Mouse (Mus musculus) midbrain, embryonic 10.5 days (tissue): Measurements from ENCODE around the gene Trim2. TPM values are rescaled to one million over a fixed set of nuclear protein-coding genes. Genes with fewer than 3 reads are reported as not detected.

Experiments used
- DNase-seq: peaks from one replicate; pipeline ENCODE4 v3.0.0-alpha.2; 2017; ENCODE audit warnings: low spot score
- H3K27ac ChIP-seq: fragments of 300-500 bp; sonication (generic); replicated peaks from 2 replicates; pipeline ENCODE4 v1.5.1; 2016; ENCODE audit warnings: mild to moderate bottlenecking
- H3K27me3 ChIP-seq: fragments of 300-500 bp; sonication (generic); 2 replicates; pipeline ENCODE4 v1.6.1; 2016; ENCODE audit warnings: low read depth, mild to moderate bottlenecking; ENCODE audit not compliant: poor library complexity, severe bottlenecking
- H3K36me3 ChIP-seq: fragments of 300-500 bp; sonication (generic); 2 replicates; pipeline ENCODE4 v1.6.1; 2016; ENCODE audit warnings: mild to moderate bottlenecking, moderate library complexity
- H3K4me1 ChIP-seq: fragments of 300-500 bp; sonication (generic); 2 replicates; pipeline ENCODE4 v1.6.1; 2016
- H3K4me3 ChIP-seq: fragments of 300-500 bp; sonication (generic); 2 replicates; pipeline ENCODE4 v1.5.1; 2016; ENCODE audit warnings: mild to moderate bottlenecking, moderate library complexity
- H3K9me3 ChIP-seq: fragments of 300-500 bp; sonication (generic); replicated peaks from 2 replicates; pipeline ENCODE4 v1.6.1; 2016; ENCODE audit warnings: mild to moderate bottlenecking
- WGBS: fragments of 180-500 bp; shearing (Covaris S2); methylation state at CpG from one replicate; pipeline ENCODE4 v1.1.7; 2016; 5-methylcytosine and 5-hydroxymethylcytosine counted together
- polyA plus RNA-seq: library from polyadenylated mRNA; unstranded; fragments of >200 nt; fragmentation: Nextera tagmentation; extraction: Ambion mirVana; gene quantifications from 2 replicates; pipeline ENCODE4 v1.2.1, GENCODE M21; 2016

The Trim2 gene
- polyA plus RNA-seq, 1 experiment from 2014 or later: 81.7 TPM

- no peak overlapping the region for H3K4me3 ChIP-seq
- H3K27me3 ChIP-seq: no peaks in the 10 kb centered on the region; the same call in 1 of the 2 replicates
- peaks cover 12% of the 10 kb centered on the region for H3K4me1 ChIP-seq
- no peaks in the 10 kb centered on the region for H3K9me3 ChIP-seq
- 86% methylated on average over 6 of the region's 6 CpGs for WGBS
- DNase-seq: no peak
- no peaks in the 10 kb centered on the region for H3K36me3 ChIP-seq
- no peak overlapping the region for H3K27ac ChIP-seq
Measured at GRCm38 (mm10) chr3:84313801-84314541, 7.3 kb upstream of the Trim2 start.

GRCm38 (mm10) chr3:84313003-84313800 is 6.5 kb upstream of the Trim2 start:
- 54% methylated on average over 18 of the region's 18 CpGs for WGBS
- peak; percentile 64 for DNase-seq
- no peaks in the 10 kb centered on the region for H3K9me3 ChIP-seq
- no peaks in the 10 kb centered on the region for H3K36me3 ChIP-seq
- no peak overlapping the region for H3K27ac ChIP-seq
- no peaks in the 10 kb centered on the region; the same call in 1 of the 2 replicates for H3K27me3 ChIP-seq
- H3K4me3 ChIP-seq: no peak overlapping the region
- H3K4me1 ChIP-seq: peaks cover 12% of the 10 kb centered on the region

GRCm38 (mm10) chr3:84312326-84312725 is 5.6 kb upstream of the Trim2 start:
- peaks cover 12% of the 10 kb centered on the region for H3K4me1 ChIP-seq
- no peak for DNase-seq
- H3K9me3 ChIP-seq: peaks cover under 1% of the 10 kb centered on the region; the same call in 1 of the 2 replicates
- H3K27me3 ChIP-seq: no peaks in the 10 kb centered on the region; the same call in 1 of the 2 replicates
- H3K27ac ChIP-seq: no peak overlapping the region
- H3K4me3 ChIP-seq: no peak overlapping the region
- no peaks in the 10 kb centered on the region for H3K36me3 ChIP-seq
- 88% methylated on average over 5 of the region's 5 CpGs for WGBS

- no peak overlapping the region for H3K4me3 ChIP-seq
- WGBS: 93% methylated on average over 5 of the region's 5 CpGs
- peak overlapping the region; percentile 85; the same call in 1 of the 2 replicates for H3K27ac ChIP-seq
- DNase-seq: no peak
- 0 out of 2 replicates have a peak, but pooled peaks cover 3% of the 10 kb centered on the region for H3K36me3 ChIP-seq
- peaks cover 40% of the 10 kb centered on the region for H3K4me1 ChIP-seq
- peaks cover 37% of the 10 kb centered on the region for H3K27me3 ChIP-seq
- peaks cover 6% of the 10 kb centered on the region for H3K9me3 ChIP-seq
Measured at GRCm38 (mm10) chr3:84307516-84307915, 839 bp upstream of the Trim2 start.

- peak overlapping the region; percentile 60 for H3K4me3 ChIP-seq
- WGBS: 29% methylated on average over 15 of the region's 15 CpGs
- H3K36me3 ChIP-seq: 0 out of 2 replicates have a peak, but pooled peaks cover 3% of the 10 kb centered on the region
- peak; percentile 58 for DNase-seq
- H3K9me3 ChIP-seq: peaks cover 6% of the 10 kb centered on the region
- peak overlapping the region; percentile 85 for H3K27ac ChIP-seq
- peaks cover 53% of the 10 kb centered on the region for H3K4me1 ChIP-seq
- H3K27me3 ChIP-seq: peaks cover 47% of the 10 kb centered on the region
Measured at GRCm38 (mm10) chr3:84305722-84306510, 761 bp downstream of the Trim2 start.

GRCm38 (mm10) chr3:84305010-84305692 is 1.5 kb downstream of the Trim2 start:
- Histone ChIP-seq H3K36me3 (peaks cover 5% of the 10 kb centered on the region; the same call in 1 of the 2 replicates), H3K9me3 (peaks cover 6% of the 10 kb centered on the region), H3K27me3 (peaks cover 47% of the 10 kb centered on the region), H3K4me1 (peaks cover 53% of the 10 kb centered on the region), H3K27ac (peak overlapping the region; percentile 85), H3K4me3 (peak overlapping the region; percentile 60)
- peak; percentile 94 for DNase-seq
- under 1% methylated on average over 28 of the region's 28 CpGs for WGBS

- Histone ChIP-seq H3K9me3 (peaks cover 6% of the 10 kb centered on the region), H3K27ac (peak overlapping the region; percentile 85), H3K36me3 (peaks cover 10% of the 10 kb centered on the region), H3K27me3 (peaks cover 47% of the 10 kb centered on the region), H3K4me1 (peaks cover 53% of the 10 kb centered on the region), H3K4me3 (peak overlapping the region; percentile 60)
- peak; percentile 76 for DNase-seq
- under 1% methylated on average over 32 of the region's 32 CpGs for WGBS
Measured at GRCm38 (mm10) chr3:84304339-84305009, 2.2 kb downstream of the Trim2 start.

GRCm38 (mm10) chr3:84303395-84303949 is 3.2 kb downstream of the Trim2 start:
- peak overlapping the region; percentile 85 for H3K27ac ChIP-seq
- 69% methylated on average over 8 of the region's 8 CpGs for WGBS
- peak; percentile 41 for DNase-seq
- H3K4me3 ChIP-seq: peak overlapping the region; percentile 60
- peaks cover 47% of the 10 kb centered on the region for H3K27me3 ChIP-seq
- peaks cover 53% of the 10 kb centered on the region for H3K4me1 ChIP-seq
- H3K9me3 ChIP-seq: peaks cover 6% of the 10 kb centered on the region
- peaks cover 18% of the 10 kb centered on the region for H3K36me3 ChIP-seq

- Histone ChIP-seq H3K9me3 (peaks cover 4% of the 10 kb centered on the region), H3K4me1 (peaks cover 53% of the 10 kb centered on the region), H3K27ac (peak overlapping the region; percentile 73), H3K4me3 (peak overlapping the region; percentile 60; the same call in 1 of the 2 replicates), H3K27me3 (peaks cover 47% of the 10 kb centered on the region), H3K36me3 (peaks cover 18% of the 10 kb centered on the region)
- WGBS: 16% methylated on average over 4 of the region's 4 CpGs
- peak; percentile 56 for DNase-seq
Measured at GRCm38 (mm10) chr3:84302273-84302672, 4.4 kb downstream of the Trim2 start.

- Histone ChIP-seq H3K9me3 (no peaks in the 10 kb centered on the region), H3K27me3 (peaks cover 47% of the 10 kb centered on the region), H3K4me3 (peak overlapping the region; percentile 60; the same call in 1 of the 2 replicates), H3K36me3 (peaks cover 15% of the 10 kb centered on the region), H3K27ac (peak overlapping the region; percentile 73), H3K4me1 (peaks cover 53% of the 10 kb centered on the region)
- no peak for DNase-seq
- 88% methylated on average over 4 of the region's 4 CpGs for WGBS
Measured at GRCm38 (mm10) chr3:84301674-84302073, 5.0 kb downstream of the Trim2 start.

GRCm38 (mm10) chr3:84298186-84298585 is 8.5 kb downstream of the Trim2 start:
- 66% methylated on average over 3 of the region's 3 CpGs for WGBS
- Histone ChIP-seq H3K4me1 (peaks cover 46% of the 10 kb centered on the region), H3K9me3 (no peaks in the 10 kb centered on the region), H3K27ac (no peak overlapping the region), H3K36me3 (peaks cover 15% of the 10 kb centered on the region), H3K4me3 (no peak overlapping the region), H3K27me3 (peaks cover 15% of the 10 kb centered on the region; the same call in 1 of the 2 replicates)
- no peak for DNase-seq
